ENCODE assay signal across 17 mouse cellular contexts in genomic region chr1:126603771-126604515, GRCm38 (mm10).
DNase-seq lines count a peak whose midpoint lies in the region; ATAC-seq and TF ChIP-seq lines count a peak whose summit lies in the region.
"Had no signal": no experiment of that assay in that cellular context is flagged by ENCODE, and none has a peak within 500 bp of the region (broad histone marks: within the 10 kb centered on the region; RNA-seq: fewer than 3 reads in every experiment).

No protein-coding gene starts in this region.

- no peak for TF ChIP-seq CTCF in forebrain, postnatal 0 days (IDR thresholded peaks at IDR 0.05; ENCODE audit: low read depth)

- no peaks in the 10 kb centered on the region for H3K36me3 ChIP-seq in lung, embryonic 16.5 days (ENCODE audit: control insufficient read depth, insufficient read depth, low read length)
- H3K36me3 ChIP-seq in kidney, embryonic 16.5 days (ENCODE audit: insufficient read depth, low read length) = no peaks in the 10 kb centered on the region
- H3K36me3 ChIP-seq in forebrain, postnatal 0 days (ENCODE audit: insufficient read depth) = no peaks in the 10 kb centered on the region
- H3K36me3 ChIP-seq: forebrain, embryonic 12.5 days; hindbrain, embryonic 13.5 days; limb, embryonic 15.5 days; neural tube, embryonic 12.5 days had no signal

- no peaks in the 10 kb centered on the region for H3K9me3 ChIP-seq in lung, embryonic 16.5 days (ENCODE audit: control insufficient read depth, low read length)
- H3K9me3 ChIP-seq in kidney, embryonic 16.5 days (ENCODE audit: low read length) = no peaks in the 10 kb centered on the region
- no peaks in the 10 kb centered on the region for H3K9me3 ChIP-seq in forebrain, postnatal 0 days (ENCODE audit: low read length)
- H3K9me3 ChIP-seq: forebrain, embryonic 12.5 days; hindbrain, embryonic 13.5 days; limb, embryonic 15.5 days; neural tube, embryonic 12.5 days had no signal

- peaks cover 16% of the 10 kb centered on the region for H3K4me1 ChIP-seq in lung, embryonic 16.5 days (replicated peaks; ENCODE audit: control insufficient read depth, insufficient read depth, low read length)
- H3K4me1 ChIP-seq in kidney, embryonic 16.5 days (ENCODE audit: insufficient read depth, low read length) = no peaks in the 10 kb centered on the region
- H3K4me1 ChIP-seq in forebrain, postnatal 0 days (ENCODE audit: insufficient read depth) = no peaks in the 10 kb centered on the region
- H3K4me1 ChIP-seq: limb, embryonic 15.5 days had no signal

- peak overlapping the region; percentile 47 for H3K4me3 ChIP-seq in lung, embryonic 16.5 days (ENCODE audit: low read length)
- H3K4me3 ChIP-seq in kidney, embryonic 16.5 days (ENCODE audit: low read length) = no peak overlapping the region
- no peak overlapping the region for H3K4me3 ChIP-seq in forebrain, postnatal 0 days (ENCODE audit: low read depth, low read length)
- H3K4me3 ChIP-seq: forebrain, embryonic 12.5 days; hindbrain, embryonic 13.5 days; limb, embryonic 15.5 days; neural tube, embryonic 12.5 days had no signal

- 56% methylated on average over 7 of the region's 7 CpGs for WGBS in lung, embryonic 16.5 days
- 70% methylated on average over 7 of the region's 7 CpGs for WGBS in kidney, embryonic 16.5 days
- WGBS in forebrain, postnatal 0 days = 88% methylated on average over 7 of the region's 7 CpGs

- H3K4me2 ChIP-seq in lung, embryonic 16.5 days (ENCODE audit: low read depth, low read length) = peak overlapping the region; percentile 56
- peak overlapping the region; percentile 22 for H3K4me2 ChIP-seq in kidney, embryonic 16.5 days (replicated peaks; ENCODE audit: low read depth, low read length)
- H3K4me2 ChIP-seq in forebrain, postnatal 0 days (ENCODE audit: low read depth) = no peak overlapping the region
- H3K4me2 ChIP-seq: forebrain, embryonic 12.5 days; hindbrain, embryonic 13.5 days; limb, embryonic 15.5 days; neural tube, embryonic 12.5 days had no signal

- ATAC-seq in lung, embryonic 16.5 days (ENCODE audit: low read depth) = no peak
- ATAC-seq in kidney, embryonic 16.5 days (ENCODE audit: low FRiP score, low TSS enrichment) = no peak
- ATAC-seq in forebrain, postnatal 0 days = no peak

- peak overlapping the region; percentile 63 for H3K27ac ChIP-seq in lung, embryonic 16.5 days (ENCODE audit: low read length)
- H3K27ac ChIP-seq in kidney, embryonic 16.5 days (ENCODE audit: low read length) = peak overlapping the region; percentile 25; the same call in 1 of the 2 replicates
- no peak overlapping the region for H3K27ac ChIP-seq in forebrain, postnatal 0 days (ENCODE audit: low read depth, low read length)
- H3K27ac ChIP-seq: forebrain, embryonic 12.5 days; hindbrain, embryonic 13.5 days; limb, embryonic 15.5 days; neural tube, embryonic 12.5 days had no signal

- DNase-seq in kidney, adult 18-20 months = peak; percentile 32
- no peak for DNase-seq in kidney, postnatal 10 days
- DNase-seq in lung, postnatal 10 days = no peak
- no peak for DNase-seq in thymus, postnatal 4 days
- DNase-seq in forebrain, postnatal 0 days = no peak
- DNase-seq: adrenal gland, adult 2 months; cerebellum, postnatal 10 days; gastrocnemius, postnatal 36 days; right cerebral cortex, postnatal 25 days; thymus, postnatal 25 days had no signal

- H3K9ac ChIP-seq in lung, embryonic 16.5 days (ENCODE audit: low read length) = peak overlapping the region; percentile 36
- peak overlapping the region; percentile 23; the same call in 1 of the 2 replicates for H3K9ac ChIP-seq in kidney, embryonic 16.5 days (replicated peaks; ENCODE audit: low read length)
- H3K9ac ChIP-seq in forebrain, postnatal 0 days = no peak overlapping the region
- H3K9ac ChIP-seq: forebrain, embryonic 12.5 days; hindbrain, embryonic 13.5 days; limb, embryonic 15.5 days; neural tube, embryonic 12.5 days had no signal

- no peaks in the 10 kb centered on the region for H3K27me3 ChIP-seq in lung, embryonic 16.5 days (ENCODE audit: control insufficient read depth, insufficient read depth, low read depth, low read length)
- no peaks in the 10 kb centered on the region for H3K27me3 ChIP-seq in kidney, embryonic 16.5 days (ENCODE audit: insufficient read depth, low read length)
- no peaks in the 10 kb centered on the region for H3K27me3 ChIP-seq in forebrain, postnatal 0 days (ENCODE audit: insufficient read depth, low read length)
- H3K27me3 ChIP-seq: CH12.LX; forebrain, embryonic 12.5 days; hindbrain, embryonic 13.5 days; limb, embryonic 15.5 days; neural tube, embryonic 12.5 days had no signal
